Mouse (Mus musculus) olfactory bulb, adult 2 months (tissue): ENCODE results near the gene Bcl9.

ENCODE experiments used
- CTCF ChIP-seq: fragments of 200-500 bp; IDR thresholded peaks from 2 replicates; pipeline ENCODE4 v1.5.1; 2012; ENCODE audit warnings: low read depth, mild to moderate bottlenecking, low read length, moderate library complexity; ENCODE audit not compliant: insufficient read depth
- POLR2A ChIP-seq: fragments of 200-500 bp; IDR thresholded peaks from 2 replicates; pipeline ENCODE4 v1.6.1; 2012; ENCODE audit warnings: mild to moderate bottlenecking, low read depth, low read length, moderate library complexity; ENCODE audit not compliant: insufficient read depth

DNA sequence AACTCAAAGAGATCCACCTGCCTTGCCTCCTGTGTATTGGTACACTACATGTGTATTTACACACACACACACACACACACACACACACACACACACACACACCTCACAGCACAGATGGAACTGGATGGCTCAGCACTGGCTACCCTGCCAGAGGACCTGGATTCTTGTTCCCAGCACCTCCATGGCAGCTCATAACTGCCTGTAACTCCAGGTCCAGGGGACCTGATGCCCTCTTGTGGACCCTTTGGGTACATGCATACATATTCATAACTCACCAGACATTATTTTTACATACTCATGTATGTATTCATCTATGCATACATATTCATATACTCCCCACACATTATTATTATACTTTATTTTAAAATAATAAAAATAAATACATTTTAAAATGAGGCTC lies 2.2 kb upstream of the Bcl9 start:
- TF ChIP-seq CTCF (no peak), POLR2A (no peak)
